Mouse (Mus musculus) hindlimb bud, embryonic 11.5 days (tissue): Measurements from ENCODE around the gene Cetn4.

ENCODE experiments used
- DNase-seq: peaks from one replicate; pipeline ENCODE4 v3.0.0-alpha.2; 2012; ENCODE audit warnings: low read depth, low spot score; ENCODE audit errors: extremely low spot score

Gene Cetn4

GRCm38 (mm10) chr3:37303392-37304139, 8.9 kb downstream of the Cetn4 start:
- no peak for DNase-seq

DNA sequence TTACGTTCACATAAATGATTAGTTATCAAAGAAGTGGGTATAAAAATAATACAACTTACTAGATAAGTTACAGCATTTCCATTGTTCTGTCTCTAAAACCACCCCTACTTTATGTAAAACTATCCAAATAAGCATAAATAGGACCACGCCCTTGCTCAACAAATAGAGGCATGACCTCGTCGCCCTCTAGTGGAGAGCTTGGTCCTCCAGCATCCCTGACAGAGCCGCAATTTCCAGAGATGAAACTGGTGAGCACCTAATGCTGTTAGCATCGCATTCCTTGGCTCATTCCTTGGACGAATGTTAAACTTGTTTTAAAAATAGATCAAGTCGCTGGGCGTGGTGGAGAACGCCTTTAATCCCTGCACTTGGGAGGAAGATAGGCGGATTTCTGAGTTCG, 9.8 kb downstream of the Cetn4 start:
- DNase-seq: no peak

DNA sequence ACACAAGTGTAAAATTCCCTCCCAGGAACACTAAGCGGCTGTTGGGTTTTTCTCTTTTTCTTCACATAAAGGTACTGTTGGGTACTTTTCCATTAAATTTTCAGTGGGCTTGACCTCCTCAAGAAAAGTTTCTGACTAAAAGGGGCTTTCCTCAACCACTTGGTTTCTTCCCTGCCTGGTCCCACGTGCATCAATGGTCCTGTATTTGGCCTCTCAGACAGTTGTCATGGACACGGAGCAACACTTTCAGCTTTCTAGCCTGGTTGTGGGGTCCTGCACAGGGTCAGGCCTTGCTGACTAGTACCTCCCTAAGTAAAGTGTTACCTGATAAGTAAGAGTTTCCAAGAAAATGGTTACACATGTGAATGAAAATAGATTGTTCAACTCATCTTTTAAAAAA, 13.0 kb downstream of the Cetn4 start:
- DNase-seq: no peak

DNA sequence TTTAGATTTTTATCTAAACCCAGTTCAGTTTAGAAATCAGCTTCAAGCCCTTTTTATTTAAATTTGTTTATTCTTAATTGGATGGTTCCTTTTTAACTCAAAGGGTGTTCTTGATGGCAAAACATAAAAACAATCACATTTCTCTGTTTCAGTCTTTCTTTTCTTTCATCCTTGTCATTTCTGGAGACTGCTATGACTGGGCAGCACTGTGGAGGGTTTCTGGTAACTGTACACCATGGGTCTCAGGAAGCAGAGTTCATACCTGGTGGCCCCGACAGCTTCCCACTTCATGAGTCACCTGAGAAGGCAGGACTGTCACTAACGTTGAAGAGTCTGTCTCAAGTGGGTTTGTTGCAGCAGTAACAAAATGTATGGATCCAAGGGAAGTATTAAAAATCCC, 19.9 kb downstream of the Cetn4 start:
- DNase-seq: no peak

DNA sequence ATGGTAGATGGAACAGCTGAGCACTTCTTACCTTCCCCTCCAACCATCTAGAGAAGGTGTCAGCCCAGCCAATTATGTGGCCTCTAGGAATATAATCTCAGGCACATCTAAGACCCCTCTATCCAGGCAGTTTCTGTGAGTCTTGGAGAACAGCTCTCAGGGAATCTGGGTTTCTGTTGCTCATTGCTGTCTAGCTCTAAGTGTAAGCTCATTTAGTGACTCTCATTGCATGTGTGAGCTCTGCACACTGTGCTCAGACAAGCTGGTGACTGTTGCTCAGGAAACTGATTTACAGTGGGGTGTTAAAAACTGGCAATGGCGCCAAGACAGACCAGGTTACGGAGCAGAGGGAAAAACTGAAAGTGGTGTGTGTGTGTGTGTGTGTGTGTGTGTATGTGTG, 20.6 kb downstream of the Cetn4 start:
- no peak for DNase-seq

DNA sequence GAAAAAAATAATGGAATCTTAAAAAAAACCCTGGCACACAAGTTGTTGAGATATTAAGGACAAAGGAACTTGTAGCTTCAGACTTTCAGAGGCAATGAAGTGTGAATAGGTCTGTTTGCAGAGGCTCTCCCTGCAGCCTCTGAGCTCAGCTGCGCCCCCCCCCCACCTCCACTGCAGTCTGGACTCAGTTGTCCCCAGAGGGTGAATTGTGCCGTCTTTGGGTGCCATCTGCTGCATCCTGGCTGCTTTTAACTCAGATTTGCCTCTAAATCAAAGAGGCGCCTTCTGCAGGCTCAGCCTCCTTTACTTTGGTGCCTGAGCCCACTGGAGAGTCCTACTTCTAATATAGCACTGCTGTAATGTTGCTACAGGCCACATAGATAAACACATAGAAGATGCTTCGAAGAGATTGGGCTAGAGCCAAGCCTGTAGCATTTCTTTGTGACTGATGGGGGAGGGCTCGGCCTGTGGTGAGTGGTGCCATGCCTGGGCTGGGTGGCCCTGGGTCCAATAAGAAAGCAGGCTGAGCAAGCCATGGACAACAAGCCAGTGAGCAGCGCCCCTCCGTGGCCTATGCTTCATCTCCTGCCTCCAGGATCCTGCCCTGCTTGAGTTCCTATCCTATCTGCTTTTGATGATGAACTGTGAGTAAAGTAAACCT, 21.5 kb downstream of the Cetn4 start:
- DNase-seq: no peak

- DNase-seq: no peak
These were observed 23.3 kb downstream of the Cetn4 start for GRCm38 (mm10) chr3:37289237-37289636.

DNA sequence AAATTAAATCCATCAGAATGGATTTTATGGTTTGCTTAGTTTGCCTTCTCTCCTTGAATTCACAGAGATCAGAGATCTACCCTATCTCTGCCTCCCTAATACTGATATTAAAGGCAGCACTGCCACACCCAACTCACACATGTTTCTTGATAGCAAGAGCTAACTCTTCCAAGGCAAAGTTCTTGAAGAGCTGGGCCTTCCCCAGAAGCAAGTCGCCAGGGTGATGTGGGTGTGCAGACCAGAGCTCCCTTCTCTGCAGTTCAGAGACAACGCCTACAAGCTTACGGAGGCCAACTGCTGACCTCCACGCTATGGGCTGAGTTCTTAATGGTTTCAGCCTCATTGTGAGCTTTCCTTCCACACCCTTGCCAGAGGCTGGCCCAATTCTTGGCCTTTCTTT, 29.3 kb downstream of the Cetn4 start:
- DNase-seq: no peak

DNA sequence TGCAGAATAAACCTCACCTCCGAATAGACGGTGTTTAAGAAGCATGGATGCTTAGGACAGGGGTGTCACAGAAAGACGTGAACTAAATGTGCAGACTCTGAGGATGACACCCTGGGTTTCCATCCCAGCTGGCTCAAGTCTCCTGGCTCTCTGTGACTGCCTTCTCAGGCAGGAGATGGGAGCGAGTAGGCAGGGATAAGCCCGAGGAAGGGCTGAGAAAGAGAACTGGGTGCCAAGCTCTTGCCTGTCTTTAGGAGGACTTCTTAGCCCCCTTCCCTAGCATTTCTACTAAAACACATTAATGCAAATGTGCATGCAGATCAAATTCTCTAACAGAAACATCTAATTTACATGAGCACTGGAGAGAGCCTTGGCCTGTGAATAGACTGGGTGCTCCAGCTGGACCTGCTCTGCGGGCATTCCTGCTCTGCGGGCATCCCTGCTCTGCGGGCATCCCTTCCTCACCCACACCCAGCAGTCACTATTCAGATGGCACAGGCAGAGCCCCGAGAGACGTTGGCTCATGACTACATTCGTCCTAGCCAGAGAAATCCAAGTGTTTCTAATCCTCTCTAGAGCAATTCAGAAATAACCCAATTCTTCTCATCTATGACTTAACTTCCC, 30.1 kb downstream of the Cetn4 start:
- DNase-seq: no peak

DNA sequence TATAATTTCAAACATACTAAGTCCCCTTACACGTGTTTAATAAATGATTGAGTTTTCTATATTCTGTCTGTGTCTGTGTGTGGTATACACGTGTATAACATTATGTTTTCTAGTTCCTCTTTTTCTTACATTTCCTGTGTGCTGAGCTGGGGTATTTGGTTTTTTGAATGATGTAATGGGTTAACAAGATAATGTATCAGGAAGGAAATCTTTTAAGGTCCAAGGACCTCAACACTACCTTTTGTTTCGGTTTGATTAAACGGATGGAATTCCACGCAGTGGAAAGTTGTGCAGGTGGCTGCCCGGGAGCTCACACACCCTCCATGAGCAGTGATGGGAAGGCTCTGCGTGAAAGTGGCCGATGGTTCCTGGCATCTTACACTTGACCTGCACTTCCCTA, 31.6 kb downstream of the Cetn4 start:
- DNase-seq: no peak

GRCm38 (mm10) chr3:37280221-37280620, 32.3 kb downstream of the Cetn4 start:
- no peak for DNase-seq

GRCm38 (mm10) chr3:37274661-37275060, 37.8 kb downstream of the Cetn4 start:
- no peak for DNase-seq

DNA sequence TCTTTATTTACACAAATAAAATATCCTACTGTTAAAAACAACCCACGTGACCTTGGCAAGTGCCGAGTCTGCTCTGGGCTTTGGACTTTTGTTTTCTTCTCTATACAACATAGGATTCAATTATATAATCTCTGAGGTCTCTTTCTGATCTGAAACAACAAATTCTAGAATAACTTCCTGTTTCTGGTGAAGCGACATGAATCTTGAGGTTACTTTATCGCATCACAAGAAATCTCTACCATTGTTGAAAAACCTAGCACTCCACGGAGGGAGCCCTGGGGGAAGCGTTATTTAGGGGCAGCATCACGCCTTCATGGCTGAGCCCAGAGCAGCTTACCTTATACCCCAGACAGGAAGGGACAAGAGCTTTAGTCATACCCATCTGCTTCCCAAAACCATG, 39.4 kb downstream of the Cetn4 start:
- no peak for DNase-seq

DNA sequence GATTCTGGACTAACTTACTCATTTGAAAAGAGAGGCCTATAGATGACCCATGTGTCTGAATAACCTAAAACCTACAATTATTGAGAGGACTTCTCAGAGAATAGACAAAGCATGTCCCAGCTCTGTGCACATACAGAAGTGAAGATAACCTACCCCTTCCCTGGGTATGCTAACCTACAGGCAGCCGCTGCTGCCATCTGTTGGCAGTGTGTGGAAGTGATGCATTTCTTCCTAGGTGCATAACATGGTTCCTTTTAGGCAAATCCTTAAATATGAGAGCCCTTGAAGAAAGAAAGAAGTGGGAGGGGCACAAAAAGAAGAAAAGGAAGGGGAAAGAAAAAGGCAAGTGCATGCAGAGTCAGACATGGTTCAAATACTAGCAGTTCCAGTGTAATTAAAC, 41.3 kb downstream of the Cetn4 start:
- DNase-seq: peak; percentile 22

- no peak for DNase-seq
These were observed 42.6 kb downstream of the Cetn4 start for GRCm38 (mm10) chr3:37269926-37270325.

DNA sequence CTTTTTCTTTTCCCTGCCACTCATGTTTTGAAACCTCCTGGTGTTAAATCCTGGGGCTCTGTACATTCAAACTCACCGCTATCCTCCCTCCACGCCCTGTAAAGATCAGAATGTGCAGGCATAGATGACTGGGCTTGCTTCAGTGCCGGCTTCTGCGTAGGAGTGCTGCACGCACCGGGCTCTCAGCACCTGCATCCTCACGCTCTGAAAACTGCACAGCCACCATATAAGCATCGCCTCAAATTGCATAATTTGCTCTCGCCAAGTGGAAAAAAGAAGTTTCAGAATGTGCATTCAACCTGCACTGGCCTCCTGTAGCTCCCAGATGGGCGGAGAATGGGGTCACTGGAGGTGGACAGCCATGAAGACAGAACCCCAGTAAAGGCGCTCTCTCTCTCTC, 44.2 kb downstream of the Cetn4 start:
- no peak for DNase-seq

DNA sequence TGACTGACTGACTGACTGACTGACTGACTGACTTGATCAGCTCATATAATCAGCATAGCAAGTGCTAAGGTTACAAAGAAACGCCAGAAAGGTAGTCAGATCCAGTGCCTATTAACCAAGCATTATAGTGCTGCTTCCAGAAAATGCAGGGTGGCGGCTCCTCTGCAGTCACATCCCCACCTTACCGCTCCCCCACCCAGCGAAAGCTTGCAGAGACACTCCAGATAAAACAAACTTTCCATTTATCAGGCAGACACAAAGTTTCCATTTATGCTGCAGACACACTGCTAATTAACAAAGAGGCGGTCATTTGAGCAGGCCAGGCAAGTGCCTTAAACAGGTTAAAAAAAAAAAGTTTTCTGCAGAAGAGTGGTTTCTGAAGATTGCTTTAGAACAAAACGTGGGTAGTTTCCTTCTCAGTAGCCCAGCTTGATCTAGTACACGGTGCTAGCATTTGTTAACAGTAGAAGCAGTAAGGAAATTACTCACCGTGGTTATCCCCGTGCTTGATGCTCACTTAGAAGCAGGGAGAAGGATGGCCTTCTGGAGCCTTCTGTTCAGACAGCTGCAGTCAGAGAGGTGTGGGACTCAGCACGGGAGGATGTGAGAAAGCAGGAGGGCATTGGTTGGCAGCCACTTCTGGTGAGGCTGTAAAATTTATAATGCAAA, 53.0 kb downstream of the Cetn4 start:
- no peak for DNase-seq

- DNase-seq: no peak
These were observed 54.7 kb downstream of the Cetn4 start for GRCm38 (mm10) chr3:37257776-37258175.
